Mouse (Mus musculus): Measurements from ENCODE around the gene Luc7l3. TPM values are rescaled to one million over a fixed set of nuclear protein-coding genes. Genes with fewer than 3 reads are reported as not detected.

Luc7l3 gene
- polyA plus RNA-seq, 1 experiment from 2014 or later = 77.9 TPM

DNA sequence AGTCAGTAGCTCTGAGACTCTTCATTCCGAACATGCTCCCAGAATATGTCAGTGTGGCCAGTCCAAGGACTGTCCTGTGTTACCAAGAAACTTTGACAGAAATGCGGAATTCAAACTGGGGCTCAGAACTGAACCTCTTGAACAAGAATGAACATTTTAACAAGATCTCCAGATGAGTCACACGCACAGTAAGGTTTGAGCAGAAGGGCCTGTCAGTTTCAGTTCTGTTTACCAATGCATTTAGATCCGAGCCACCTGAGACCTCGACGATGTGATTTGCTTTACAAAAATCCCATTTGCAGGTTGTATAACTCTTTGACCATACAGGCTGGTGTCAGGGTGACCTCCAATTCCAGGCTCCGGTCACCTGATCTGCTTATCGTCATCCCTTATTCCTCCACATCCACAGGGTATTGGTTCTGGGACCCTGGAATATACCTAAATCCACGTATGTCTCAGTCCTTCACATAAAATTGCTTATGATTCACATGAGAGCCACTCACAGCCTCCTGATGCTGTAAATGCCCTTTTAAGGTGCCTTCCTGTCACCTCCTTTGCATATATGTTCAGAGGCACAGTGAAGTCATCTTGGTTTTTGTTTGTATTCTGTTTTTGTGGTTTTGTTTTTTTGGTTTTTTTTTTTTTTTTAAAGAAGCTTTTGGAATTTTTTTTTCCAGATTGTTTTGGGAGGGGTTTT is 33.9 kb upstream of the Luc7l3 start:
- H3K27ac ChIP-seq (ENCODE audit: low read depth, low read length) = no peak overlapping the region
- 0 out of 2 replicates have a peak, but pooled peaks cover 2% of the 10 kb centered on the region for H3K4me1 ChIP-seq (ENCODE audit: control insufficient read depth, insufficient read depth, low read length)
- H3K36me3 ChIP-seq (ENCODE audit: control insufficient read depth, insufficient read depth, low read length) = no peaks in the 10 kb centered on the region
- ATAC-seq (replicated peaks; ENCODE audit: insufficient number of reproducible peaks, low FRiP score, low TSS enrichment) = no peak
- H3K4me3 ChIP-seq (ENCODE audit: low read depth, low read length) = no peak overlapping the region
- peaks cover 12% of the 10 kb centered on the region for H3K27me3 ChIP-seq (ENCODE audit: control insufficient read depth, insufficient read depth, low read length)
- no peak overlapping the region for H3K9ac ChIP-seq (ENCODE audit: low read depth, low read length)
- H3K4me2 ChIP-seq = no peak overlapping the region
- 79% methylated on average over 9 of the region's 9 CpGs for WGBS (ENCODE audit: insufficient replicate concordance)
- H3K9me3 ChIP-seq (replicated peaks; ENCODE audit: control insufficient read depth, low read length) = no peaks in the 10 kb centered on the region

- no peaks in the 10 kb centered on the region for H3K36me3 ChIP-seq (ENCODE audit: control insufficient read depth, insufficient read depth, low read length)
- H3K9me3 ChIP-seq (replicated peaks; ENCODE audit: control insufficient read depth, low read length) = no peaks in the 10 kb centered on the region
- H3K27me3 ChIP-seq (ENCODE audit: control insufficient read depth, insufficient read depth, low read length) = peaks cover 12% of the 10 kb centered on the region
- H3K4me1 ChIP-seq (ENCODE audit: control insufficient read depth, insufficient read depth, low read length) = 0 out of 2 replicates have a peak, but pooled peaks cover 2% of the 10 kb centered on the region
- H3K4me2 ChIP-seq = no peak overlapping the region
- no peak overlapping the region for H3K9ac ChIP-seq (ENCODE audit: low read depth, low read length)
- H3K27ac ChIP-seq (ENCODE audit: low read depth, low read length) = no peak overlapping the region
- 13% methylated on average over 3 of the region's 3 CpGs for WGBS (ENCODE audit: insufficient replicate concordance)
- no peak for ATAC-seq (replicated peaks; ENCODE audit: insufficient number of reproducible peaks, low FRiP score, low TSS enrichment)
- no peak overlapping the region for H3K4me3 ChIP-seq (ENCODE audit: low read depth, low read length)
Observed at GRCm38 (mm10) chr11:94351094-94351493, 29.3 kb upstream of the Luc7l3 start.

GRCm38 (mm10) chr11:94350337-94350736 is 28.5 kb upstream of the Luc7l3 start:
- Histone ChIP-seq H3K9me3 (replicated peaks; ENCODE audit: control insufficient read depth, low read length) (no peaks in the 10 kb centered on the region), H3K27ac (ENCODE audit: low read depth, low read length) (no peak overlapping the region), H3K36me3 (ENCODE audit: control insufficient read depth, insufficient read depth, low read length) (no peaks in the 10 kb centered on the region), H3K4me3 (ENCODE audit: low read depth, low read length) (no peak overlapping the region), H3K4me2 (no peak overlapping the region), H3K4me1 (ENCODE audit: control insufficient read depth, insufficient read depth, low read length) (0 out of 2 replicates have a peak, but pooled peaks cover 2% of the 10 kb centered on the region), H3K9ac (ENCODE audit: low read depth, low read length) (no peak overlapping the region), H3K27me3 (ENCODE audit: control insufficient read depth, insufficient read depth, low read length) (peaks cover 12% of the 10 kb centered on the region)
- no peak for ATAC-seq (replicated peaks; ENCODE audit: insufficient number of reproducible peaks, low FRiP score, low TSS enrichment)
- 9% methylated on average over 1 of the region's 1 CpGs for WGBS (ENCODE audit: insufficient replicate concordance)

DNA sequence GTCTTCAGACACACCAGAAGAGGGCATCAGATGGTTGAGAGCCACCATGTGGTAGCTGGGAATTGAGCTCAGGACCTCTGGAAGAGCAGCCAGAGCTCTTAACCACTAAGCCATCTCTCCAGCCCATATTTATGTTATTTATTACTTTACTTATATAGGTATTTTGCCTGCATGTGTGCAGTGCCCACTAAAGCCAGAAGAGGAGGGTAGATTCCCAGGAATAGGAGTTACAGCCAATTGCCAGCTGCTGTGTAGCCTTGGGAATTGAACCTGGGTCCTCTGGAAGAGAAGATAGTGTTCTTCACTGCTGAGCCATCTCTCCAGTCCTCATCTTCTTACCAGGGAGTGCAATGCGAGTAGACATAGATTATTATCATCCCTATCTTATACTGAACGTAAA is 28.1 kb upstream of the Luc7l3 start:
- no peak for ATAC-seq (replicated peaks; ENCODE audit: insufficient number of reproducible peaks, low FRiP score, low TSS enrichment)
- 61% methylated on average over 2 of the region's 2 CpGs for WGBS (ENCODE audit: insufficient replicate concordance)
- H3K27me3 ChIP-seq (ENCODE audit: control insufficient read depth, insufficient read depth, low read length) = peaks cover 13% of the 10 kb centered on the region

GRCm38 (mm10) chr11:94347063-94347575 is 25.3 kb upstream of the Luc7l3 start:
- no peak for ATAC-seq (replicated peaks; ENCODE audit: insufficient number of reproducible peaks, low FRiP score, low TSS enrichment)
- Histone ChIP-seq H3K36me3 (ENCODE audit: control insufficient read depth, insufficient read depth, low read length) (no peaks in the 10 kb centered on the region), H3K4me1 (ENCODE audit: control insufficient read depth, insufficient read depth, low read length) (peaks cover 14% of the 10 kb centered on the region), H3K4me2 (no peak overlapping the region), H3K9me3 (replicated peaks; ENCODE audit: control insufficient read depth, low read length) (no peaks in the 10 kb centered on the region), H3K4me3 (ENCODE audit: low read depth, low read length) (no peak overlapping the region), H3K9ac (ENCODE audit: low read depth, low read length) (no peak overlapping the region), H3K27me3 (ENCODE audit: control insufficient read depth, insufficient read depth, low read length) (peaks cover 8% of the 10 kb centered on the region), H3K27ac (ENCODE audit: low read depth, low read length) (no peak overlapping the region)
- WGBS (ENCODE audit: insufficient replicate concordance) = 82% methylated on average over 7 of the region's 7 CpGs

More for the DNA sequence above, 28.1 kb upstream of the Luc7l3 start:
- no peak overlapping the region for H3K4me2 ChIP-seq
- no peak overlapping the region for H3K27ac ChIP-seq (ENCODE audit: low read depth, low read length)
- H3K4me1 ChIP-seq (ENCODE audit: control insufficient read depth, insufficient read depth, low read length) = 0 out of 2 replicates have a peak, but pooled peaks cover 2% of the 10 kb centered on the region
- H3K4me3 ChIP-seq (ENCODE audit: low read depth, low read length) = no peak overlapping the region
- H3K9me3 ChIP-seq (replicated peaks; ENCODE audit: control insufficient read depth, low read length) = no peaks in the 10 kb centered on the region
- no peaks in the 10 kb centered on the region for H3K36me3 ChIP-seq (ENCODE audit: control insufficient read depth, insufficient read depth, low read length)
- H3K9ac ChIP-seq (ENCODE audit: low read depth, low read length) = no peak overlapping the region

GRCm38 (mm10) chr11:94346611-94347010 is 24.8 kb upstream of the Luc7l3 start:
- Histone ChIP-seq H3K27me3 (ENCODE audit: control insufficient read depth, insufficient read depth, low read length) (peaks cover 3% of the 10 kb centered on the region), H3K4me2 (no peak overlapping the region), H3K4me3 (ENCODE audit: low read depth, low read length) (no peak overlapping the region), H3K4me1 (ENCODE audit: control insufficient read depth, insufficient read depth, low read length) (peaks cover 17% of the 10 kb centered on the region), H3K9me3 (replicated peaks; ENCODE audit: control insufficient read depth, low read length) (no peaks in the 10 kb centered on the region), H3K36me3 (ENCODE audit: control insufficient read depth, insufficient read depth, low read length) (no peaks in the 10 kb centered on the region), H3K27ac (ENCODE audit: low read depth, low read length) (no peak overlapping the region), H3K9ac (ENCODE audit: low read depth, low read length) (no peak overlapping the region)
- ATAC-seq (replicated peaks; ENCODE audit: insufficient number of reproducible peaks, low FRiP score, low TSS enrichment) = no peak
- WGBS (ENCODE audit: insufficient replicate concordance) = 50% methylated on average over 3 of the region's 3 CpGs

GRCm38 (mm10) chr11:94345926-94346325 is 24.1 kb upstream of the Luc7l3 start:
- H3K27me3 ChIP-seq (ENCODE audit: control insufficient read depth, insufficient read depth, low read length) = peaks cover 2% of the 10 kb centered on the region; the same call in 1 of the 2 replicates
- ATAC-seq (replicated peaks; ENCODE audit: insufficient number of reproducible peaks, low FRiP score, low TSS enrichment) = no peak
- H3K36me3 ChIP-seq (ENCODE audit: control insufficient read depth, insufficient read depth, low read length) = no peaks in the 10 kb centered on the region
- H3K4me1 ChIP-seq (ENCODE audit: control insufficient read depth, insufficient read depth, low read length) = peaks cover 17% of the 10 kb centered on the region
- H3K27ac ChIP-seq (ENCODE audit: low read depth, low read length) = no peak overlapping the region
- no peak overlapping the region for H3K4me2 ChIP-seq
- no peak overlapping the region for H3K4me3 ChIP-seq (ENCODE audit: low read depth, low read length)
- 78% methylated on average over 10 of the region's 10 CpGs for WGBS (ENCODE audit: insufficient replicate concordance)
- H3K9ac ChIP-seq (ENCODE audit: low read depth, low read length) = no peak overlapping the region
- H3K9me3 ChIP-seq (replicated peaks; ENCODE audit: control insufficient read depth, low read length) = no peaks in the 10 kb centered on the region

- Histone ChIP-seq H3K9ac (ENCODE audit: low read depth, low read length) (no peak overlapping the region), H3K9me3 (replicated peaks; ENCODE audit: control insufficient read depth, low read length) (no peaks in the 10 kb centered on the region), H3K27me3 (ENCODE audit: control insufficient read depth, insufficient read depth, low read length) (peaks cover 2% of the 10 kb centered on the region; the same call in 1 of the 2 replicates), H3K4me2 (no peak overlapping the region), H3K27ac (ENCODE audit: low read depth, low read length) (no peak overlapping the region), H3K36me3 (ENCODE audit: control insufficient read depth, insufficient read depth, low read length) (peaks cover 5% of the 10 kb centered on the region; the same call in 1 of the 2 replicates), H3K4me3 (ENCODE audit: low read depth, low read length) (no peak overlapping the region), H3K4me1 (ENCODE audit: control insufficient read depth, insufficient read depth, low read length) (peaks cover 14% of the 10 kb centered on the region)
- WGBS (ENCODE audit: insufficient replicate concordance) = 55% methylated on average over 1 of the region's 1 CpGs
- ATAC-seq (replicated peaks; ENCODE audit: insufficient number of reproducible peaks, low FRiP score, low TSS enrichment) = no peak
Observed at GRCm38 (mm10) chr11:94344470-94344869, 22.7 kb upstream of the Luc7l3 start.

Measured in heart, embryonic 11.5 days (tissue).